Mouse (Mus musculus) cerebellum, adult 9-11 months (tissue): ENCODE data around the gene Arpp19.
A peak's percentile ranks its signal among the peaks of the same experiment; 100 is the strongest.

Source experiments
- DNase-seq: peaks from one replicate; pipeline ENCODE4 v3.0.0; 2022

Gene Arpp19

DNA sequence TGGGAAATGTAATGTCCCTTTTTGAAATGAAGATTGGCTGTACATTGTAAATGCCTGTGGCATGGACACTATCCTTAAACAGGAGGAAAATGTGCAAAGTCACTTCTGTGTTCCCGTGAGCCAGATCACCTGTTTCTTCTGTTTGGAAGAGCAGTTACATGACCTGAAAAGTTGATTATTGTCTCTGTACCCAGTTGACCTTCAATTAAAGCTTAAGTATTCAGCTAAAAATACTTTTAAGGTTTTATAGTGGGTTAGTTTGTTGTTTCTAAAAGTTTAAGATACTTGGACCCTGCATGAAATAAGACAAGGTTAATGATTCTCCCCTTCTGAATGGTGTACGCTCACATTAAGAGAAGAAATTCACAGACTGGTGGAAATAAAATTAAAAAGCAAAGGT lies 3.2 kb downstream of the Arpp19 start:
- DNase-seq: no peak

- no peak for DNase-seq
Measured at GRCm38 (mm10) chr9:75041840-75042525, 4.6 kb downstream of the Arpp19 start.

DNA sequence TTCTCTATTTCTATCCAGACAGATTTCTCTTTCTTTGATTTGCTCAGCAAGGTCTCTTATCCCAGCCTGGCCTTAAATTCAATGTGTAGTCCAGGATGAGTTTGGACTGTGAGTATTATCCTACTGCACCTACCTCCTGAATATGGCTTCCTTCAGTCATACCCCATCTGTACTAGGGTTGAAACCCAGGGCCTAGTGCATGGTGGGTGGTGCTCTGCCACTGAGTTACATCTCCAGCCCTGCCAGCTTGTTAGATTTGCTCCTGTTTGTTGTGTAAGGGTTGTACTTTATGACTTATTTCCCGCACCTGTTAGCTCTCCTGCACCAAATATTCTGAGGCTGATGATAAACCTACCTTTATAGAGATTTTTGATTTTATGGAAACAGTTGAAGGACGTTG lies 5.8 kb downstream of the Arpp19 start:
- DNase-seq: no peak

DNA sequence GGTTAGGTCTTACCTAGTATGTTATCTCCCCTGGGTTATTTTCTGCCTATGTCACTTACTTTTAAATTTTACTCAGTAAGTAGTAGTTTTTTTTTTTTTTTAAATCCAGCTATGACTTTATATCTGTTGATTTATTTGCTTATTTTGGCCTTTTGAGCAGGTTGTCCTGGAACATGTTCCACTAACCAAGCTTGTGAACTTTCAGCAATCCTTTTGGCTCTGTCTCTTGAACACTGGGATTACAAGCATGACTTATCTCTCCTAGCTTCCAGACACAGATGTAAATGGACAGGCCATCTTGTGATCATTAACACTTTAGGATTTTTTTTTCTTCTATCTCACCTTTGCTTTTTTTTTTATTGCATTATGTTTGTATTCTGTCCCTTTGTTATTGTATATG lies 9.7 kb downstream of the Arpp19 start:
- DNase-seq: no peak

DNA sequence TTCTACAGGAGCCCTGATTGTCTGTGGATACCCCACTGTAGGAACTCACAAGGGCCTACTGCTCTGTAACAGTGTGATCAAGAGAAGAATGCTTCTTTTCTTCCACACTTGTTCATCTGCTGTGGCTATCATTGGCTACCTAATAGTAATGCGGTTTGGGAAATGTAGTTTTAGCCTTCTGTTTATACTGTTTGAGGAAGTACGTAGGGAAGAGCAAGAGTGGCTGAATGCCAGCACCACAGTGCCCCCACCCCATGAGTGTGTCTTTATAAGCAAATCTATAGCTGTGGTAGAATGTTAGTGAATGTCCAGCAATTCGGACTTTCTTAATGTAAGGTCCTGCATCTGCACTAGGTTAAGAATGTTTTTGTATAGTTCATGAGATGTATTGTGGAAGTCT lies 11.7 kb downstream of the Arpp19 start:
- no peak for DNase-seq

GRCm38 (mm10) chr9:75050003-75050402 lies 12.6 kb downstream of the Arpp19 start:
- DNase-seq: peak; percentile 79

DNA sequence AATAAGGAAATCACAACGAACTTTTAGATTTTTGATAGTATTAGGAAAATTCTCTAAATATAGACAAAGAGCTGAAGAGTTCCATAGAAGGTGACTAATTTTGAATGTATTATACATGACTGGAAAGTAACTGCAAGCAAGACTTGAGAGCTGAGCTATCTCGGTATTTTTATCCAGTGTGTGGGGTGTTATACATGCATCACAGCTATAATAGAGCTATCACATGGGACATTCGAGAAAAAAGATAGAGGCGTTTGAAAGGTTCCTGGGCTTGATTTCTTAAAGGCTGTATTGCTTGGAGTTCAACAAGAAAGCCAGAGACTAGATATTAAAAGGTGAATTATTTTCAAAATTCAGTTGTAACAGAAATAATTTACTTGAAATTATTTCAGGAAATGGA lies 14.4 kb downstream of the Arpp19 start:
- DNase-seq: no peak

DNA sequence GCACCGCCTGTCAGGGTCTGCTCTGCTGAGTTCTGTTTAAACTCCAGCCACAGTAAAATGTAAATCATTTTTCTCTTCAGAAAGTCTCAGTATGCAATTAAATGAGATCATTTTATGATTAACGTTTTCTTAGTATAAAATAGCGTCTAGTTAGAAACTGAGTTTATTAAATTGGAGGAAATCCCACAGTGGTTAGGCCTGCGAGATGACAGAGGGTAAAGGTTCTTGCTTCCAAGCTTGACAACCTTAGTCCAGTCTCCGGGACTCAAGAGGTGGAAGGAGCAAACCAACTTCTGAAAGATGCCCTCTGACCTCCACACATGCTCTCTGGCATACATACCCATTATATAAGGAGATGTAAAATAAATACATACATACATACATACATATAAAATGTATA lies 17.6 kb downstream of the Arpp19 start:
- no peak for DNase-seq

GRCm38 (mm10) chr9:75064678-75065331 lies 27.4 kb downstream of the Arpp19 start:
- no peak for DNase-seq

- no peak for DNase-seq
Measured at GRCm38 (mm10) chr9:75070457-75071028, 33.1 kb downstream of the Arpp19 start, which contains the start of gene Myo5a. Gene Myo5a (plus strand): TSS chr9:75071015.

DNA sequence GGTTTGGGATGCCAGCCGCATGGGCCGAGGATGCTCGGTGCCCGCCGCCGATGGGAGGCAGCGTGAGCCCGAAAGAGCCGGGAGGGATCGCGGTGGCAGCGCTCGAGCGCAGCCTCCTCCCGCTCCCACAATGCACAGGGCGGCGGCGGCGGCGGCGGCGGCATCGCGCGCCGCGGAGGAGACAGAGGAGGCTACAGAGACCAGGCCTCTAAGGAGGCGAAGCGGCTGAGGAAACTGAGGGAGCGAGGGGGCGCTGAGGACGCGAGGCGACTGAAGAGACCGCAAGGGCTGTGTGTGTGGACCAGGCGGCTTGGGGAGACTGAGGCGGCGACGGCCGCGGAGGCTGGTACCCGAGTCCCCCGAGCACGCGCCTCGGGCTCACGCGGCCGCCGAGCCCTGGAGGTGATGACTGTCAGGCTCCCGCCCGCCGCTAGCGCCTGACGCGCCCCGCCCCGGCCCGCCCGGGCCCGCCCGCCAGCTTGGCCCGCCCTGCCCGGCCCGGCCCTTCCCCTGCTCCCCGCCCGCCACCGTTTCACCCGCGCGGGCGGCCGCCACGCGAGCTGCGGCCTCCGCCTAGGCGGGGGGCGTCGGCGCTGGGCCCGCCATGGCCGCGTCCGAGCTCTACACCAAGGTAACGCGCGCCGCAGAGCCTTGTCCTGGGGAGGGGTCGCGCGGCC lies 33.8 kb downstream of the Arpp19 start:
- DNase-seq: peak; percentile 88

GRCm38 (mm10) chr9:75071706-75072192 lies 34.3 kb downstream of the Arpp19 start:
- DNase-seq: no peak

DNA sequence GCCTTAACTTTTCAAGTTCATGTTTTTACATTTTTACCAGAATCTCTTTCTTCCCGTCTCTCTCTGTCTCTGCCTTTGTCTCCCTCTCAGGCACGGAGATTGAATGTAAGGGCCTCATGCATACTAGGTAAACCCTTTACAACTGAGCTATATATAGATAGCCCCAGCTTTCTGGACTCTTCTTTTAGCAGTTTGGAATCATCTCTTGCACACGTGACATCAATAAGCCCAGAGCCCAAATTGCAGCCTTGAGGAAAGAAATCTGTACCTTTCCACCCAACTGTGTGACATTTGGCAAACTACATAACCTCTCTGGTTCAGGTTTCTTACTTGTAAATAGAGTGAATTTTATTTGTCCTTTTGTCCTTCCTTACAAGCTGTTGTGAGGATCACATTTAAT lies 34.9 kb downstream of the Arpp19 start:
- DNase-seq: no peak

GRCm38 (mm10) chr9:75077191-75077590 lies 39.8 kb downstream of the Arpp19 start:
- no peak for DNase-seq

DNA sequence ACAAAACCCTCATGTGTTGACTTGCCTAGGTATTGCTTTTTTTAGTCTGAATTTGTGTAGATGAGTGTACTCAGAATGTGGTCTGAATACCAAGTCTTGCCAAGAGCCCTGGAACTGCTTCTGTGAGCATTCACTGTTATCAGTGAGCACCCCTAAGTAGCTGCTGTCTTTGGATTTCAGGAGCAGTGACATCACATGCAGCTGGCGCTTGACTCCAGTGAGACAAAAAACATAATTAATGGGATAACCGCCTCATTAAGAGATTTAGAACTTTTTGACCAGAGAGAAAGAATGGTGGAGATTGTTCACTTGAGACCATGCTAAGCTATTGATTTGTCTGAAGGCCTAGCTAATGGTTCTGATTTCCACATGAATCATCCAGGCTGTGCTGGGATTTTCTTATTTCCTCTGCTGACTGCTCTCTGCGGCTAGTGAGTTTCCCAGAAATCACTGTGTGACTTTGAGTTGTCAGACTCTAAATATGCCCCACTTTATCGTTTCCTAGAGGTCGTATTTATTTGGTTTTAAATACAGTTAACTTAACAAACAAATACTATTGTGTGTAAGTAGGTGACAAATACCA lies 47.9 kb downstream of the Arpp19 start:
- DNase-seq: no peak

DNA sequence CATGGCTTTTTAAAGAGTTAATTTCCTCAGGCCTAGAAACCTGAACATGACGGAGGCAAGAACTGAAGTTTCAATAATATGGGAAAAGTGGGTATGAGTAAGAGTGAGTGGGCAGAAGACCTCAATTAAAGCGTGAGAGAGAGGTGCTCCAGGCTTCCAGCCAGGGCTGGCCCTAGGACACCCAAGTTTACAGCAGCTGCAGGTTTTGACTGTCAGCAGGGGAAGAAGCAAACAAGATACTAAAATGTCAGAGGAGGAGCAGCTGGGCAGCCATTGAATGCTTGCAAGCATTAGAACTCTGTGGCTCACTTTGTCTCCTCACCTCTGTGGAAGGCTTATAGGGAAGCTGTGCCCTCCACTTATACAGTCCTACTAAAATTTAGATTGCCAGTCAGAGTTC lies 50.4 kb downstream of the Arpp19 start:
- DNase-seq: no peak

- no peak for DNase-seq
Measured at GRCm38 (mm10) chr9:75089285-75089684, 51.9 kb downstream of the Arpp19 start.

GRCm38 (mm10) chr9:75092134-75092533 lies 54.7 kb downstream of the Arpp19 start:
- no peak for DNase-seq

DNA sequence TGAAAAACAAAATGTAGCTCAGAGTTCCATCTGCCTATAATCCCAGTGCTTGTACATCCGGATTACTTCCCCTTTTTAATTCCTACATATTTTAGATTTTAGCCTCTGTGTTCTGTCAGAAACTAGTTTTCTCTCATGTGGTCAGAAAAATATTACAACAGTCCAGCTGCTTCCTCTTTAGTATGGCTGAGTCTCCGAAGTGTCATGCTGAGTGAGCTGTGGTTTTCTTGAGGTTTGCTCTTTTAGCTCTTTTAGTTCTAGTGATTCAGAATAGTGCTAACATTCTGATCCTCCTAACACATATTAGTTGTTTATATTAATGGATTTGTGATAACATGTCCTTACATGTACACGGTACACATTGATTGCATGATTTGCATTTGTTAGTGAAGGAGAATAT lies 57.3 kb downstream of the Arpp19 start:
- DNase-seq: no peak

- DNase-seq: no peak
Measured at GRCm38 (mm10) chr9:75098937-75099336, 61.5 kb downstream of the Arpp19 start.

DNA sequence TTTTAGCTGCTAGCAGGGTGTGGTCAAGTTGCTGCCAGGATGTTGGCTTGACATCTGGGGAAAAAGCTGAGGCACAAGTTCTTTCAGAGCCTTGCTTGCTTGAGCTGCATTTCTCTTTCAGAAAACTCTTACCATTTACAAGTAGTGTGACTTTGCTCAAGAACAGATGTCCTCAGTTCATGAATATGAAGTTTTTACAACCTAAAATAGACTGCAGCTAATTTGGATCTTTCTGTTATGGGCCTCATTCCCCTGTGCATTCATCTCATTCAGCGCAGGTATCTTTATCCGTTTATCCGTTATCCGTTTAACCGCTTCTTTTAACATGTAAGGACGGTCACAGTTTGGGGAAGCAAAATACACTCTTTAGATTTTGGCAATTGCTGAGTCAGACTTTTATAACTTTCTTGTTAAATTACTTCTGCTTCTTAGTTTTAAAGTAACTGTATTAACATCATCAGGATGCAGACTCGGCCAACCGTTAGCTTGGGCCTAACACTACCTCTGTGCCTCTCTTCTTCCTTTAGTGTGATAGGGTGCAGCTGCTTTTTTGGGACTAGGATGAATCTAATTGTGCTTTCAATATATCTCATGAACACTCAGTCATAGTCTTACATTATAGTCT lies 62.9 kb downstream of the Arpp19 start:
- no peak for DNase-seq

GRCm38 (mm10) chr9:75102131-75102530 lies 64.7 kb downstream of the Arpp19 start:
- DNase-seq: no peak
